Mouse (Mus musculus) gastrocnemius, postnatal 25 days (tissue): Measurements from ENCODE around the gene Tmem184c. TPM values are rescaled to one million over a fixed set of nuclear protein-coding genes. Genes with fewer than 3 reads are reported as not detected.
A peak's percentile ranks its signal among the peaks of the same experiment; 100 is the strongest.

ENCODE experiments used
- DNase-seq: peaks from one replicate; pipeline ENCODE4 v3.0.0; 2022
- long read RNA-seq, 2 experiments: library from polyadenylated mRNA; stranded (forward); transcript quantifications; one replicate each; pipeline ENCODE4 v2.0.0; 2021
- total RNA-seq, 2 experiments: library from RNA; stranded (reverse); gene quantifications; 1 replicate in 1 of 2; 2 replicates in 1 of 2; pipeline ENCODE4 v1.2.3; 2021

Gene Tmem184c
- total RNA-seq = 1 to 10 TPM; 9.2 to 9.7 TPM
- long read RNA-seq, experiment 1, transcript Tmem184c-201 (10 exons, 2,678 nt) = major isoform, 12 of 13 reads
- long read RNA-seq, experiment 1, partial matches to known transcripts = 0 of 13 reads
- long read RNA-seq, experiment 1, other reads (novel, unspliced or antisense) = 1 of 13 reads
- long read RNA-seq, experiment 2, transcript Tmem184c-201 (10 exons, 2,678 nt) = major isoform, 11 of 15 reads
- long read RNA-seq, experiment 2, partial matches to known transcripts = 1 of 15 reads
- long read RNA-seq, experiment 2, other reads (novel, unspliced or antisense) = 3 of 15 reads

DNA sequence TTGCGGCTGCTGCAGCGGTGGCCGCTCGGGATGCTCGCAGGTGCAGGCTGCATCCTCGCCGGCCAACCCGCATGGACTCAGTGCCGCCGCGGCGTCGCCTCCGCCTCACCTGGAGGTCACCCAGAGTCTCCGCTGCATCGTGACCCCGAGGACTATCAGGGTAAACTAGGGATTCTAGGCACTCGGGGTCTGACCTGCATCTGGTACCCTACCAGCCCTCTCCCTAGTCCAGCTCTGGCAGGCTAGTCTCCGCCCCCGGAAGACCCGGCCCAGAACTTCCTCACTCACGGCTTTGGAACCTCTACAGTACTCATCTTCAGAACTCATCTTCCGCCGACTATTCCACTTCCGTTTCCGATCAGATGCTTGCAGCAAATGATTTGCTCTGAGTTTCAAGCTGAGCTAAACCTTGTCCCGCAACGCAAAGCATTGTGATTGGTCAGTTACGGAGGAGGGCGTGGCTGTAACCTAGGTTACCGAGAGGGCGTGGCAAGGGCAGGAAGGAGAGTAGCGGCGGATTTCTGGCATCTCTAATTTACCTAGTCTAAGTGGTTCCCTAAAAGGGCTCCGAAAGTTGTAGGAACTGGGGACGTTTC, at the start of gene Tmem184c:
Tmem184c (minus strand) TSS at position 325 of the 596 bp plus-strand sequence.
- DNase-seq = peak; percentile 95

GRCm38 (mm10) chr8:77659534-77660080, 49.1 kb upstream of the Tmem184c start:
- no peak for DNase-seq

DNA sequence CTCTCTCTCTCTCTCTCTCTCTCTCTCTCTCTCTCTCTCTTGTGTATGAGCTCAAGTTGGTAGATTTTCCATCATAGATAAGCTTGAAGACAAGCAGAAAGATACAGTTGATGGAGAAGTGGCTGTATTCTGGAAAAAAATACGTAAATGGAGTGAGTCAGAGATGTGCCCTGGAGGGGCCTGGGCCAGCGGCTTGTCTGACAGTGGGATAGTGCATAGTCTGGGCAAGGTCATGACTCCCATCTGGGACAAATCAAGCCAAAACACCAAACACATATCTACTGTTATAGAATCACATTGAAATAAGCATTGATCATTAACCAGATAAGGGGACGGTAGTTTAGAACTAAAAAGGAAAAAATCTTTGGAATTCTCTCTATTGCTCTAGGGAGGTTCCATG, 47.9 kb upstream of the Tmem184c start:
- DNase-seq = no peak

DNA sequence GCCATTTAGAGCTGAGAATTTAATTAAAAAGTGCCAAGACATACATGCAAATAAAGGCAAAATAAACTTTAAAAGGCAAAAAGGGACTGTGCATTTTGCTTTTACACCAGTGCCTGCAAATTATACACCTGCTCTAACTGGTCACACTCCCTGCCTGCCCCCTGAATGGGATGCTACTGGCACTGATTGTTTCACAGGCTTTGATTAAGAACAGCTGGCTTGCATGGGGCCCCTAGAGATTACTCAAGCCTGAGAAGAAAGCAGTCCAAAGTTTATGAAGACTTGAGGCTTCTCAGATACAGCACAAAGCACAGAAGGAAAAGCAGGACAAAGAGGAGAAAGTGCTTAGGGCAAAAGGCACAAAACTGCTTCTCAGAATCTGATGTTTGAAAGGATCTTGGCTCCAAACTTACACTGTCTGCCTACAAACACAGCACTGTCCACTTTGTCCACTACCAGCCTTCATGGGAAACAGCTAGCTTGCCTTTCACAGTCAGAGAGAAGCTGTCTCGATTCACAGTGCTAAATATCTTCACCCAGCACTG, 40.2 kb upstream of the Tmem184c start:
- no peak for DNase-seq

GRCm38 (mm10) chr8:77640093-77640839, 29.8 kb upstream of the Tmem184c start:
- no peak for DNase-seq

- DNase-seq = no peak
Observed at GRCm38 (mm10) chr8:77637593-77637992, 27.1 kb upstream of the Tmem184c start.

GRCm38 (mm10) chr8:77634035-77634434, 23.5 kb upstream of the Tmem184c start:
- no peak for DNase-seq

DNA sequence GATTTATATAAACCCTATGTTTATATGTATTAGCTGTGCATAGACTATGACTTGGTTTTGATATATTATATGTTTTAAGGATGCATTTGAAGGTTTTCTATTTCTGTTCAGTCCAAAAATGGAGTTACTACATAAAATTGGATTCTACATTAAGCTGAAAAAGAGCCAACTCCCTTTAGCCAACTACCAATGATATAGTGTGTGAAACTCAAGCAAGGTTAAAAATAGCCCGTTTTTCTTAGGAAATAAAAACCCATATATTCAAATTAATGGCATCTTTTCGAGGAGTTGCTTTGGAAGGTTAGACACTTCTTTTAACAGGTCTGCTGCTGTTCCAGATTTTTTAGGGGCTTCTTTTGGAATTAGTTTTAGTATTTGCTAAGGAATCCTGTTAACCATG, 22.7 kb upstream of the Tmem184c start:
- DNase-seq = no peak

DNA sequence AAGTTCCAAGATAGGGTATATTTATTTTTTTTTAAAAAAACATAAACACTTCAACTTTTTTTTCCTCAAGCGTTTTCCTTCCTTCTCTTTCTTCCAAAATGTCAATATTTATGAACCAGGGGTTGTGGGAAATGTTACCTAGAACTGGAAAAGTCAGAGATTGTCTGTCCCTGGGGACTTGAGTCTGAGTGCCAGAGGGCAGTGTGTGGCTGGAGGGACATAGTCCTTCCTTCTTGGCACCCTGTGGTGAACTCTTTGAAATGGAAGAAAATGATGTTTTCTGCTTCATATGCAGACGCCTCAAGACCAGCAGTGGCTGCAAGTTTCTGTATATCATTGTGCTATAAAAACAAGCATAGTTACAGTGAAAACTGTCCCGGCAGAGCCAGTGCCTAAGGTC, 20.2 kb upstream of the Tmem184c start:
- no peak for DNase-seq

- DNase-seq = peak; percentile 31
Observed at GRCm38 (mm10) chr8:77629858-77630537, 19.5 kb upstream of the Tmem184c start.

GRCm38 (mm10) chr8:77623677-77624209, 13.2 kb upstream of the Tmem184c start:
- DNase-seq = no peak

DNA sequence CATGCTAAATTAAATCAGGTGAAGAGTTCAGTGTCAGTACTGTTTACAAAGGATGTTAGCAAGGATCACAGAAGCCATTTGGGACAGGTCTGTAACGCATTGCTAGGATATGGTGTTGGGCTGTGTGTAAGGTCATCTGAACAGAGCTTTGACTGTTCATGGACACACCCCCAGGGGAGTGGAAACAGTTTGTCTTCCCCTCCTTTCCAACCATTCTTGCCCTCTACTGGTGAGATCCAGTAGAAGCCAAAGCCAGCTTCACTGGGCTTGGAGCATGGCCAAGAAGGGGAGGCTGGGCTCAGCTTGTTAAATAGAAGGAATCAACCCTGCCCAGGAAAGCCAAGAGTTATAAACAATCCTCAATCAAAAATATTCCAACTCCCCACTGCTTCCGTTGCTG, 7.4 kb upstream of the Tmem184c start:
- DNase-seq = peak; percentile 7

DNA sequence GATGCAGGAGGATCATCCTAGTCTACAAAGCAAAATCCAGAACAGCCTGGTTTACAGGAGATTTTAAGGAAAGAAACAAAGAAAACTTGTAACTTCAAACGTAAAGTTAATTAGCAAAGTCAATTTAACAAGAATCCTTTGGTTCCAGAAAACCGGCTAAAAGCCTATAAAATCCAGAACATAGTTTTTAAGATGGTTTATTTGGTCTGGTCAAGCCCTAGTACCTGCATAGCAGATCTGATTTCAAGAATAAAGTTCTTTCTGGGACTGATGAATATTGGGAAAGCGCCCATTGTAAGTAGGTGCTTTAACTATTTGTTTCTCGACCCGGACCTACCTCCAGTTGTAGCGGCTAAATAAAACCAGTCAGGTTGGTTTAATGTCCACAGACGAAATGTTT, 877 bp downstream of the Tmem184c start:
- DNase-seq = no peak

DNA sequence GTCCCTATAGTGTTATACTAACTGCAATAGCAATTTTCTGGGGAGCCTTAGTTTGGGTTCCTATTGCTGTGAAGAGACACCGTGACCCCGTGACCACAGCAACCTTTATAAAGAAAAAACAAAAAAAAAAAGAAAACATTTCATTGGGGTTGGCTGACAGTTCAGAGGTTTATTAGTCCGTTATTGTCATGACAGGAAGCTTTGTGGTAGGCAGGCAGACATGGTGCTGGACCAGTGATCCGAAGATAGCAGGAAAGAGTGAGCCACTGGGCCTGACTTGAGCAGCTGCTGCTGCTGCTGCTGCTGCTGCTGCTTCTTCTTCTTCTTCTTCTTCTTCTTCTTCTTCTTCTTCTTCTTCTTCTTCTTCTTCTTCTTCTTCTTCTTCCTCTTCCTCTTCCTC, 26.3 kb downstream of the Tmem184c start:
- DNase-seq = no peak

DNA sequence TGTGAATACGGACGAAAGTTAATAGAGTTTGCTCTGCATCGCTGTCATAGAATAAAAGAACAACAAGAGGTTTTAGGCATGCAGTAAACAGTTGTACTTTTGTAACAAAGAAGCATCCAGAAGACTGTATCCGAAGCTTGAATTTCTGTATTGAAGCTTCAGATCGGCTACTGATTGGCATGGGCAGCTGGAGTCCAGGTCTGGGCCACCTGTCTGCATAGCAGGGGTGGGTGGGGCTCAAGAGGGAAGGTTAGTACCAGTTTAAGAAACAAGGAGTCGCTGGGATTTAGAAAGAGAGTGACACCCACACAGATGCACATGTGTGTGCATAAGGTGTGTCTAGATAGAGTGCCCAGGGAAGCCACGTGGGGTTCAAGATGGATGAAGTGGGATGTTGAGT, 32.8 kb downstream of the Tmem184c start:
- no peak for DNase-seq

GRCm38 (mm10) chr8:77574229-77574628, 36.3 kb downstream of the Tmem184c start:
- DNase-seq = no peak

DNA sequence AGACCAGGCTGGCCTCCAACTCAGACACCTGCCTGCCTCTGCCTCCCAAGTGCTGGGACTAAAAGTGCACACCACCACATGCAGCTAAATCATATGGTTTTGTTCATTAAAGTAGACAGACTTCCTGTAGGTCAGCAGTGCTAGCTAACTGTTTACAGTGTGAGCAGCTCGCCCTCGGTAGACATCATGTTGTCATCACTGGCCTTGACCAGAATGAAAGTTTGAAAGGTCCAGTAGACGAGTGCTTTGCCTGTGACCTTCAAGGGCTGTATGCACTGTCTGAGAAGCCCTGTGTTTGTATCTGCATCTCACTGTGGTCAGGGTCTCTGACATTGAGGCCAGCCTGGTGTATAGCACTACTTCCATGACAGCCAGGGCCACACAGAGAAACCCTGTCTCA, 49.1 kb downstream of the Tmem184c start:
- no peak for DNase-seq

DNA sequence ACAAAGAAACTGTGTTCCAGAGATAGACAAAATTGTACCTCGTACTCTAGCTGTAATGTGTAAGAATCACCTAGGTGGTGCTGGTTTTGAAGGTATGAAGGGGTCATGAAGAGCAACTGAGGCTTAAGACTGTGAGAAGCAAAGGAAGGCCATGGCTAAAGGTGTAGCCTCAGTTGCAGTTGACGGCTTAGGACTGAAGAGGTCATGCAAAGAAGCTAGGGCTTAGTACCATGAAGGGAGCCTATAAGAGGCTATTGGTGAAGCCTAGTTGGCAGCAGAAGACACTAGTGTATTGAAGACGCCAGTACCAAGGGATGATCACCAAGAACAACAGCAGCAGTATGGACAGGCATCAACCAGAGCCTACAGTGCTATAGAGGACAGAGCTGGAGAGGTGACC, 58.0 kb downstream of the Tmem184c start:
- DNase-seq = no peak

DNA sequence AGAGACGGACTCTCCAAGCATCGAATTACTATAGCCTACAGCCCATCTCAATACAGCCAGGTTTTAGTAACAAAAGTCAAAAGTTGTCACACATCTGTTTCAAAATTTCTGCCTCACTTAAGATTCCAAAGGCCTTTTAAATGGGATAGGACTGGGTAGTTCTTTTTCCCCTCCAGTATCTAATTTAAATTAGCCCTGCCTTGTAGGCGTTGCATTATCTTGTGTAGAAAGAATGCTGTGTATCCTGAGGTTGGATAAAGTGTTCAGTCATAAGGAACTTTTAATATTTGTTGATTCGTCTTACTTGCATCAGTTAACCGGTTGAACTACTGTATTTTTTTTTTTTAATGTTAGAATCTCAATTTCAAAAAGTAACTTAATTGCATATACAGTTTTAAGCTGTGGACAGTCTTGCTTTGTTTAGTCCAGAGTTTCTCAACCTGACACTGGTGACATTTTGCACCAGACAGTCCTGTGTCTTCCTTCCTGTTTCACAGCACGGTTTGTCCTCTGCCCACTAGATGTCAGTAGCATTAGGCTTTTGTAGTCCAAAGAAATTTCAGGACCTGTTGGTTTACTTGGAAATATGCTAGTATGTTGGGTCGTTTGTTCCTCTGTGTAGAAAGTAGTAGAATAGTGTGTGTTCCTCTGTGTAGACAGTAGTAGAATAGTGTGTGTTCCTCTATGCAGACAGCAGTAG, 60.5 kb downstream of the Tmem184c start:
- no peak for DNase-seq

- DNase-seq = peak; percentile 92
Observed at GRCm38 (mm10) chr8:77549121-77549706, 61.3 kb downstream of the Tmem184c start, which contains the start of gene Prmt9. TSS of gene Prmt9 (plus strand) at chr8:77549397.
